Mouse (Mus musculus): Measurements from ENCODE around the gene Fam71b. TPM values are rescaled to one million over a fixed set of nuclear protein-coding genes. Genes with fewer than 3 reads are reported as not detected.

The Fam71b gene
- polyA plus RNA-seq, 1 experiment, result not detected

GRCm38 (mm10) chr11:46454453-46455045, 58.2 kb downstream of the Fam71b start, which contains the start of gene Havcr2:
TSS of gene Havcr2 (plus strand) at chr11:46454935.
- Histone ChIP-seq H3K9ac (ENCODE audit: low read depth, poor library complexity, severe bottlenecking) (no peak within 1 kb of the TSS), H3K36me3 (ENCODE audit: control insufficient read depth, insufficient read depth, low read length, poor library complexity, severe bottlenecking) (no peaks in the 10 kb centered on the region), H3K27me3 (ENCODE audit: control insufficient read depth, insufficient read depth, low read length, poor library complexity, severe bottlenecking) (no peaks in the 10 kb centered on the region; the same call in 1 of the 2 replicates), H3K4me1 (ENCODE audit: control insufficient read depth, insufficient read depth, low read length) (no peaks in the 10 kb centered on the region), H3K27ac (ENCODE audit: insufficient read depth, low read length) (no peak within 1 kb of the TSS), H3K9me3 (replicated peaks; ENCODE audit: control insufficient read depth, insufficient read depth, low read length, poor library complexity, severe bottlenecking) (no peaks in the 10 kb centered on the region; the same call in 1 of the 2 replicates), H3K4me3 (ENCODE audit: low read depth, low read length) (no peak within 1 kb of the TSS)
- no peak for TF ChIP-seq CTCF (IDR thresholded peaks at IDR 0.05; ENCODE audit: low read depth, low read length)
- TF ChIP-seq EP300 (IDR thresholded peaks at IDR 0.05; ENCODE audit: insufficient read depth, low read depth, low read length), result no peak
- TF ChIP-seq POLR2A (IDR thresholded peaks at IDR 0.05; ENCODE audit: insufficient read depth, low read length), result no peak

Other genes with a start within 250 kb of the Fam71b start
- 3.6 and 4.1 TPM in 2 replicates for gene Nipal4, start 230.1 kb upstream of the Fam71b start, polyA plus RNA-seq (2011; ENCODE audit: insufficient read depth, insufficient read length, low read depth, missing spikeins)
- not detected in 2 replicates for gene Fndc9, start 161.0 kb upstream of the Fam71b start, polyA plus RNA-seq (2011; ENCODE audit: insufficient read depth, insufficient read length, low read depth, missing spikeins)
- 31.2 and 33.1 TPM in 2 replicates for gene Cyfip2, start 83.7 kb upstream of the Fam71b start, polyA plus RNA-seq (2011; ENCODE audit: insufficient read depth, insufficient read length, low read depth, missing spikeins)
- not detected in 2 replicates for gene Itk, start 7.0 kb upstream of the Fam71b start, polyA plus RNA-seq (2011; ENCODE audit: insufficient read depth, insufficient read length, low read depth, missing spikeins)
- 48.6 and 57.4 TPM in 2 replicates for gene Med7, start 40.4 kb downstream of the Fam71b start, polyA plus RNA-seq (2011; ENCODE audit: insufficient read depth, insufficient read length, low read depth, missing spikeins)
- gene Havcr2, start 58.4 kb downstream of the Fam71b start, polyA plus RNA-seq (2011; ENCODE audit: insufficient read depth, insufficient read length, low read depth, missing spikeins), result 0.26 TPM in 1 of 2 replicates, not detected in the other
- not detected in 2 replicates for gene Gm12169, start 127.7 kb downstream of the Fam71b start, polyA plus RNA-seq (2011; ENCODE audit: insufficient read depth, insufficient read length, low read depth, missing spikeins)
- gene BC053393, start 175.0 kb downstream of the Fam71b start, polyA plus RNA-seq (2011; ENCODE audit: insufficient read depth, insufficient read length, low read depth, missing spikeins), result not detected in 2 replicates
- not detected in 2 replicates for gene Dppa1, start 232.7 kb downstream of the Fam71b start, polyA plus RNA-seq (2011; ENCODE audit: insufficient read depth, insufficient read length, low read depth, missing spikeins)